Mouse (Mus musculus) myocyte (in vitro differentiated cells): ENCODE measurements at regions not wholly inside any gene's neighbourhood (a gene's known extent, or its start where the extent isn't known, plus 50 kb on each side); places are given as distances from the start of the nearest gene placed in this dataset.

ENCODE experiments used
- H3K27me3 ChIP-seq: one replicate; pipeline ENCODE4 v1.6.1; 2011; ENCODE audit not compliant: control insufficient read depth, insufficient read depth, insufficient read length
- H3K36me3 ChIP-seq: one replicate; pipeline ENCODE4 v1.6.1; 2011; ENCODE audit not compliant: control insufficient read depth, insufficient read depth
- H3K4me2 ChIP-seq: one replicate; pipeline ENCODE4 v1.6.1; 2011; ENCODE audit warnings: low read depth, control low read depth
- H3K4me3 ChIP-seq: one replicate; pipeline ENCODE4 v1.5.1; 2011; ENCODE audit warnings: mild to moderate bottlenecking, control low read depth, moderate library complexity
- H3K79me2 ChIP-seq: one replicate; pipeline ENCODE4 v1.6.1; 2011; ENCODE audit not compliant: control insufficient read depth, insufficient read depth
- H3ac ChIP-seq: one replicate; pipeline ENCODE4 v1.6.1; 2011; ENCODE audit not compliant: control insufficient read depth, insufficient read length
- CEBPB ChIP-seq: IDR thresholded peaks from 2 replicates; pipeline ENCODE4 v1.6.1; 2011; ENCODE audit warnings: mild to moderate bottlenecking, moderate library complexity; ENCODE audit not compliant: poor library complexity, insufficient read depth, severe bottlenecking
- E2F4 ChIP-seq: IDR thresholded peaks from one replicate; pipeline ENCODE4 v1.6.1; 2011; ENCODE audit warnings: mild to moderate bottlenecking, control low read depth, moderate library complexity; ENCODE audit not compliant: insufficient read depth
- MAX ChIP-seq: IDR thresholded peaks from one replicate; pipeline ENCODE4 v1.6.1; 2011; ENCODE audit warnings: low read depth, mild to moderate bottlenecking, control low read depth
- MYOD1 ChIP-seq, 3 experiments: IDR thresholded peaks; one replicate each; pipeline ENCODE4 v1.6.1; 2011; ENCODE audit warnings: control low read depth in 2 of 3, low read depth in 2 of 3, mild to moderate bottlenecking in 2 of 3, moderate library complexity in 1 of 3; ENCODE audit not compliant: insufficient read length in 2 of 3, control insufficient read depth in 1 of 3
- MYOG ChIP-seq, 3 experiments: IDR thresholded peaks; one replicate each; pipeline ENCODE4 v1.6.1; 2011; ENCODE audit warnings: control low read depth in 2 of 3, low read depth in 2 of 3, mild to moderate bottlenecking in 2 of 3; ENCODE audit not compliant: insufficient read length in 2 of 3, control insufficient read depth in 1 of 3, insufficient read depth in 1 of 3
- POLR2A ChIP-seq: IDR thresholded peaks from one replicate; pipeline ENCODE4 v1.6.1; 2011; ENCODE audit warnings: low read depth, mild to moderate bottlenecking, control low read depth, moderate library complexity; ENCODE audit not compliant: insufficient read length
- POLR2AphosphoS2 ChIP-seq: IDR thresholded peaks from one replicate; pipeline ENCODE4 v1.6.1; 2011; ENCODE audit warnings: low read depth, control low read depth; ENCODE audit not compliant: insufficient read length
- REST ChIP-seq: IDR thresholded peaks from one replicate; pipeline ENCODE4 v1.6.1; 2011; ENCODE audit warnings: mild to moderate bottlenecking, control low read depth, moderate library complexity; ENCODE audit not compliant: insufficient read depth, insufficient read length
- SRF ChIP-seq: IDR thresholded peaks from one replicate; pipeline ENCODE4 v1.6.1; 2011; ENCODE audit warnings: low read depth; ENCODE audit not compliant: control insufficient read depth, insufficient read length
- TCF12 ChIP-seq: IDR thresholded peaks from one replicate; pipeline ENCODE4 v1.6.1; 2011; ENCODE audit warnings: mild to moderate bottlenecking, control low read depth; ENCODE audit not compliant: poor library complexity, insufficient read depth, severe bottlenecking
- TCF3 ChIP-seq: IDR thresholded peaks from one replicate; pipeline ENCODE4 v1.6.1; 2011; ENCODE audit warnings: low read depth, control low read depth; ENCODE audit not compliant: insufficient read length
- USF1 ChIP-seq: IDR thresholded peaks from one replicate; pipeline ENCODE4 v1.6.1; 2011; ENCODE audit warnings: low read depth, mild to moderate bottlenecking, control low read depth, moderate library complexity

GRCm38 (mm10) chr16:73096091-73097083 lies 788.3 kb downstream of the Robo1 start:
- Histone ChIP-seq H3K27me3 (no peaks in the 10 kb centered on the region), H3K4me3 (no peak overlapping the region), H3K36me3 (no peaks in the 10 kb centered on the region), H3ac (no peak overlapping the region), H3K79me2 (no peaks in the 10 kb centered on the region), H3K4me2 (peak overlapping the region; percentile 38)
- no peak for TF ChIP-seq POLR2AphosphoS2
- TF ChIP-seq TCF12, result no peak
- TF ChIP-seq E2F4, result no peak
- no peak for TF ChIP-seq TCF3
- no peak for TF ChIP-seq REST
- no peak for TF ChIP-seq MAX
- TF ChIP-seq SRF, result no peak
- TF ChIP-seq MYOG (IDR thresholded peaks at IDR 0.05; ENCODE audit: control insufficient read depth in 1 of 3, insufficient read depth in 1 of 3, insufficient read length in 2 of 3, low read depth in 2 of 3), result no peak
- no peak for TF ChIP-seq USF1
- TF ChIP-seq MYOD1 (IDR thresholded peaks at IDR 0.05; ENCODE audit: control insufficient read depth in 1 of 3, insufficient read length in 2 of 3, low read depth in 2 of 3), result no peak
- no peak for TF ChIP-seq POLR2A
- no peak for TF ChIP-seq CEBPB
